Mouse (Mus musculus) liver, embryonic 13.5 days (tissue): ENCODE measurements around the gene Ank. TPM values are rescaled to one million over a fixed set of nuclear protein-coding genes. Genes with fewer than 3 reads are reported as not detected.

Experiments
- ATAC-seq: fragments of 200-750 bp; cut with Nextera tagmentation; 2 replicates; pipeline ENCODE4 v1.8.0; 2017; ENCODE audit warnings: low read depth, mild to moderate bottlenecking, moderate number of reproducible peaks, moderate library complexity
- DNase-seq: peaks from one replicate; pipeline ENCODE4 v3.0.0; 2022
- H3K27ac ChIP-seq: fragments of 300-500 bp; sonication (generic); 2 replicates; pipeline ENCODE4 v1.5.1; 2015; ENCODE audit warnings: moderate library complexity, mild to moderate bottlenecking, inconsistent platforms
- H3K27me3 ChIP-seq: fragments of 300-500 bp; sonication (generic); 2 replicates; pipeline ENCODE4 v1.6.1; 2015; ENCODE audit warnings: mild to moderate bottlenecking, inconsistent platforms
- H3K36me3 ChIP-seq: fragments of 300-500 bp; sonication (generic); 2 replicates; pipeline ENCODE4 v1.6.1; 2015; ENCODE audit warnings: mild to moderate bottlenecking, inconsistent platforms
- H3K4me1 ChIP-seq: fragments of 300-500 bp; sonication (generic); replicated peaks from 2 replicates; pipeline ENCODE4 v1.6.1; 2015; ENCODE audit warnings: inconsistent platforms
- H3K4me2 ChIP-seq: fragments of 300-500 bp; sonication (generic); 2 replicates; pipeline ENCODE4 v1.6.1; 2015; ENCODE audit warnings: inconsistent platforms, mild to moderate bottlenecking, moderate library complexity
- H3K4me3 ChIP-seq: fragments of 300-500 bp; sonication (generic); replicated peaks from 2 replicates; pipeline ENCODE4 v1.5.1; 2015; ENCODE audit warnings: mild to moderate bottlenecking, inconsistent platforms
- H3K9ac ChIP-seq: fragments of 300-500 bp; sonication (generic); 2 replicates; pipeline ENCODE4 v1.6.1; 2015; ENCODE audit warnings: mild to moderate bottlenecking, inconsistent platforms
- H3K9me3 ChIP-seq: fragments of 300-500 bp; sonication (generic); replicated peaks from 2 replicates; pipeline ENCODE4 v1.6.1; 2016; ENCODE audit warnings: inconsistent platforms
- WGBS: fragments of 180-500 bp; shearing (Covaris S2); methylation state at CpG from one replicate; pipeline ENCODE4 v1.1.7; 2015; ENCODE audit not compliant: insufficient replicate concordance; 5-methylcytosine and 5-hydroxymethylcytosine counted together
- polyA plus RNA-seq: library from polyadenylated mRNA; unstranded; fragments of >200 nt; fragmentation: Nextera tagmentation; extraction: Ambion mirVana; gene quantifications from 2 replicates; pipeline ENCODE4 v1.2.1, GENCODE M21; 2015

Gene Ank
- polyA plus RNA-seq, 1 experiment from 2014 or later: 11.1 TPM

- H3K4me3 ChIP-seq: no peak overlapping the region
- H3K27ac ChIP-seq: no peak overlapping the region
- 80% methylated on average over 6 of the region's 6 CpGs for WGBS
- H3K27me3 ChIP-seq: no peaks in the 10 kb centered on the region
- no peaks in the 10 kb centered on the region for H3K9me3 ChIP-seq
- peaks cover 16% of the 10 kb centered on the region for H3K4me1 ChIP-seq
- no peak for DNase-seq
- peaks cover 27% of the 10 kb centered on the region for H3K36me3 ChIP-seq
- no peak overlapping the region for H3K9ac ChIP-seq
- H3K4me2 ChIP-seq: no peak overlapping the region
- ATAC-seq: no peak
These were observed 81.6 kb downstream of the Ank start for GRCm38 (mm10) chr15:27548110-27548509.

GRCm38 (mm10) chr15:27549071-27549470 lies 82.6 kb downstream of the Ank start:
- 48% methylated on average over 10 of the region's 10 CpGs for WGBS
- peaks cover 27% of the 10 kb centered on the region for H3K36me3 ChIP-seq
- H3K4me1 ChIP-seq: peaks cover 16% of the 10 kb centered on the region
- H3K9ac ChIP-seq: no peak overlapping the region
- no peaks in the 10 kb centered on the region for H3K27me3 ChIP-seq
- DNase-seq (no peak), ATAC-seq (0 out of 2 replicates have a peak, but pooled peaks have one; percentile 47)
- H3K4me3 ChIP-seq: no peak overlapping the region
- no peak overlapping the region for H3K27ac ChIP-seq
- H3K9me3 ChIP-seq: no peaks in the 10 kb centered on the region
- H3K4me2 ChIP-seq: no peak overlapping the region

GRCm38 (mm10) chr15:27549878-27550277 lies 83.4 kb downstream of the Ank start:
- Histone ChIP-seq H3K27ac (no peak overlapping the region), H3K36me3 (peaks cover 25% of the 10 kb centered on the region), H3K27me3 (no peaks in the 10 kb centered on the region), H3K4me1 (peaks cover 16% of the 10 kb centered on the region), H3K4me2 (no peak overlapping the region), H3K4me3 (no peak overlapping the region), H3K9ac (no peak overlapping the region), H3K9me3 (no peaks in the 10 kb centered on the region)
- 63% methylated on average over 7 of the region's 7 CpGs for WGBS
- no peak for DNase-seq
- ATAC-seq: no peak

GRCm38 (mm10) chr15:27550358-27550992 lies 84.0 kb downstream of the Ank start:
- DNase-seq: no peak
- Histone ChIP-seq H3K9ac (no peak overlapping the region), H3K36me3 (peaks cover 21% of the 10 kb centered on the region; the same call in 1 of the 2 replicates), H3K27ac (no peak overlapping the region), H3K4me2 (no peak overlapping the region), H3K27me3 (no peaks in the 10 kb centered on the region), H3K4me3 (no peak overlapping the region), H3K4me1 (peaks cover 16% of the 10 kb centered on the region), H3K9me3 (no peaks in the 10 kb centered on the region)
- WGBS: 82% methylated on average over 9 of the region's 9 CpGs
- ATAC-seq: no peak

GRCm38 (mm10) chr15:27551117-27552114 lies 84.9 kb downstream of the Ank start:
- H3K27me3 ChIP-seq: no peaks in the 10 kb centered on the region
- H3K27ac ChIP-seq: no peak overlapping the region
- H3K4me3 ChIP-seq: no peak overlapping the region
- H3K4me2 ChIP-seq: no peak overlapping the region
- no peak overlapping the region for H3K9ac ChIP-seq
- no peaks in the 10 kb centered on the region for H3K9me3 ChIP-seq
- no peak for ATAC-seq
- H3K36me3 ChIP-seq: peaks cover 25% of the 10 kb centered on the region
- WGBS: 84% methylated on average over 19 of the region's 19 CpGs
- H3K4me1 ChIP-seq: peaks cover 16% of the 10 kb centered on the region
- no peak for DNase-seq

GRCm38 (mm10) chr15:27552129-27552700 lies 85.7 kb downstream of the Ank start:
- peaks cover 32% of the 10 kb centered on the region for H3K36me3 ChIP-seq
- H3K4me3 ChIP-seq: no peak overlapping the region
- no peaks in the 10 kb centered on the region for H3K9me3 ChIP-seq
- H3K9ac ChIP-seq: no peak overlapping the region
- 80% methylated on average over 10 of the region's 10 CpGs for WGBS
- no peaks in the 10 kb centered on the region for H3K27me3 ChIP-seq
- ATAC-seq: no peak
- peaks cover 16% of the 10 kb centered on the region for H3K4me1 ChIP-seq
- no peak for DNase-seq
- no peak overlapping the region for H3K4me2 ChIP-seq
- H3K27ac ChIP-seq: no peak overlapping the region

GRCm38 (mm10) chr15:27553554-27553953 lies 87.1 kb downstream of the Ank start:
- Histone ChIP-seq H3K27ac (no peak overlapping the region), H3K4me1 (peaks cover 12% of the 10 kb centered on the region), H3K27me3 (no peaks in the 10 kb centered on the region), H3K4me3 (no peak overlapping the region), H3K9me3 (no peaks in the 10 kb centered on the region), H3K36me3 (peaks cover 39% of the 10 kb centered on the region), H3K9ac (no peak overlapping the region), H3K4me2 (no peak overlapping the region)
- ATAC-seq (no peak), DNase-seq (no peak)
- 71% methylated on average over 5 of the region's 5 CpGs for WGBS

- ATAC-seq (no peak), DNase-seq (no peak)
- Histone ChIP-seq H3K4me3 (no peak overlapping the region), H3K9ac (no peak overlapping the region), H3K4me2 (no peak overlapping the region), H3K4me1 (no peaks in the 10 kb centered on the region), H3K27me3 (no peaks in the 10 kb centered on the region), H3K36me3 (peaks cover 37% of the 10 kb centered on the region), H3K9me3 (no peaks in the 10 kb centered on the region), H3K27ac (no peak overlapping the region)
- 87% methylated on average over 16 of the region's 16 CpGs for WGBS
These were observed 92.1 kb downstream of the Ank start for GRCm38 (mm10) chr15:27558456-27559147.

- H3K4me2 ChIP-seq: no peak overlapping the region
- 75% methylated on average over 11 of the region's 11 CpGs for WGBS
- peaks cover 42% of the 10 kb centered on the region for H3K36me3 ChIP-seq
- no peaks in the 10 kb centered on the region for H3K9me3 ChIP-seq
- H3K27me3 ChIP-seq: no peaks in the 10 kb centered on the region
- H3K9ac ChIP-seq: no peak overlapping the region
- no peak overlapping the region for H3K4me3 ChIP-seq
- DNase-seq (no peak), ATAC-seq (no peak)
- H3K4me1 ChIP-seq: no peaks in the 10 kb centered on the region
- no peak overlapping the region for H3K27ac ChIP-seq
These were observed 93.8 kb downstream of the Ank start for GRCm38 (mm10) chr15:27560315-27560714.

- ATAC-seq (no peak), DNase-seq (no peak)
- WGBS: 87% methylated on average over 14 of the region's 14 CpGs
These were observed 97.9 kb downstream of the Ank start for GRCm38 (mm10) chr15:27564106-27565100.

More at GRCm38 (mm10) chr15:27564106-27565100, 97.9 kb downstream of the Ank start:
- H3K36me3 ChIP-seq: peaks cover 52% of the 10 kb centered on the region
- H3K4me3 ChIP-seq: no peak overlapping the region
- no peaks in the 10 kb centered on the region for H3K4me1 ChIP-seq
- no peak overlapping the region for H3K27ac ChIP-seq
- H3K9me3 ChIP-seq: no peaks in the 10 kb centered on the region
- H3K4me2 ChIP-seq: no peak overlapping the region
- H3K9ac ChIP-seq: no peak overlapping the region
- no peaks in the 10 kb centered on the region for H3K27me3 ChIP-seq
